Mouse (Mus musculus): ENCODE measurements around the gene Hist1h2bc. TPM values are rescaled to one million over a fixed set of nuclear protein-coding genes. Genes with fewer than 3 reads are reported as not detected.

The Hist1h2bc gene
- polyA plus RNA-seq, 1 experiment from 2014 or later: 168 TPM

DNA sequence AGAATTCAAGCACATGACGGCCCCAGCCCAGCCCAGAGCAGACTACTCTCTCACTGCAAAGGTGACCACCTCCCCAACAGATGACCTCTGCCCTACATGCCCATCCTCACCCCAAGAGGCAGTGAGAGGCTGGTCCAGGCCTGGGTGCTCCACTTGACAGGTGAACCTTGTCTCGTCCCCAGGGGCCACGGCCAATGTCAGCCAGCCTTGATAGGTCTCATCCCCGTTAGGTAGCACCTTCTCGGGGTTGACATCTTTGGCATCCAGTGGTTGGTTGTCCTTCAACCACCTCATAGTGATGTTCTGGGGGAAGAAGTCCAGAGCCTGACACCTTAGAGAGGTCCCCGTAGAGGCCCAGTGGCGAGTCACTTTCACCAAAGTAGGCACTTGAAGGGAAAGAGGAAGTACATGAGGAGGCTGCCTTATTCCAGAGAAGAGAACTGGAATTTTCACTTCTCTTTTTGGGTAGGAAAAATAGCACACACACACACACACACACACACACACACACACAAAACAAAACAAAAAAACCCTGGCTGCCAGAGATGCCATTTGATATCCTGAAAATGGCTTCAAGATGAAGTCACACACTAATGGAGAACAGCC, 21.9 kb downstream of the Hist1h2bc start:
- no peak for TF ChIP-seq CTCF (IDR thresholded peaks at IDR 0.05; ENCODE audit: low read depth)
- WGBS (ENCODE audit: insufficient replicate concordance): 72% methylated on average over 7 of the region's 7 CpGs

DNA sequence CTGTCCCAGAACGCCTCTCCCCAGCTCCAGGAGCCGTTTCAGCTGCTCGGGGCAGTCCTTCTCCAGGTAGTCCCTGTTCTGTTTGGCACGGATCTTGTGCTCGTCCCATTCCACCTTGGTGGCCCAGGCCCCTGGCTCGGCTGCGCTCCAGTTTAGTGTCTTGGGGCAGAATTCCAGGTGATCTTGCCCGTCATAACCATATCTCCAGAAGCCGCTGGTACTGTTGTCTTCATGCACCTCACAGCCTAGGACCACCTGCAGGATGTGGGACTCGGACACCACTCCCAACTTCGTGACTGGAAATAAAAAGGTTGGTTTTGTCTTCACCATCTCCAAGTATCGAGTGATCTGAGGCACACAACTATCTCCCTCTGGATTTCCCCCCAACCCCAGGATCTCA, 22.8 kb downstream of the Hist1h2bc start:
- no peaks in the 10 kb centered on the region for H3K27me3 ChIP-seq (ENCODE audit: insufficient read depth, low read length)
- no peaks in the 10 kb centered on the region for H3K9me3 ChIP-seq (ENCODE audit: low read length)
- H3K4me3 ChIP-seq (ENCODE audit: low read depth, low read length): no peak overlapping the region
- no peaks in the 10 kb centered on the region for H3K36me3 ChIP-seq (replicated peaks; ENCODE audit: insufficient read depth, low read length)
- H3K4me1 ChIP-seq (ENCODE audit: insufficient read depth): peaks cover 9% of the 10 kb centered on the region; the same call in 1 of the 2 replicates
- H3K27ac ChIP-seq (ENCODE audit: low read depth): no peak overlapping the region
- no peak overlapping the region for H3K4me2 ChIP-seq (ENCODE audit: low read depth, low read length)
- H3K9ac ChIP-seq (replicated peaks): no peak overlapping the region
- ATAC-seq (no peak), DNase-seq (peak; percentile 9)
- TF ChIP-seq CTCF (IDR thresholded peaks at IDR 0.05; ENCODE audit: low read depth) (no peak), EP300 (IDR thresholded peaks at IDR 0.05; ENCODE audit: low read depth) (no peak)
- 86% methylated on average over 12 of the region's 12 CpGs for WGBS (ENCODE audit: insufficient replicate concordance)

More for the DNA sequence above, 21.9 kb downstream of the Hist1h2bc start:
- Histone ChIP-seq H3K36me3 (replicated peaks; ENCODE audit: insufficient read depth, low read length) (no peaks in the 10 kb centered on the region), H3K27ac (ENCODE audit: low read depth) (no peak overlapping the region), H3K4me1 (ENCODE audit: insufficient read depth) (peaks cover 9% of the 10 kb centered on the region; the same call in 1 of the 2 replicates), H3K9me3 (ENCODE audit: low read length) (no peaks in the 10 kb centered on the region), H3K4me3 (ENCODE audit: low read depth, low read length) (no peak overlapping the region), H3K4me2 (ENCODE audit: low read depth, low read length) (no peak overlapping the region), H3K27me3 (ENCODE audit: insufficient read depth, low read length) (no peaks in the 10 kb centered on the region), H3K9ac (replicated peaks) (no peak overlapping the region)
- peak; percentile 12 for DNase-seq
- ATAC-seq: no peak

DNA sequence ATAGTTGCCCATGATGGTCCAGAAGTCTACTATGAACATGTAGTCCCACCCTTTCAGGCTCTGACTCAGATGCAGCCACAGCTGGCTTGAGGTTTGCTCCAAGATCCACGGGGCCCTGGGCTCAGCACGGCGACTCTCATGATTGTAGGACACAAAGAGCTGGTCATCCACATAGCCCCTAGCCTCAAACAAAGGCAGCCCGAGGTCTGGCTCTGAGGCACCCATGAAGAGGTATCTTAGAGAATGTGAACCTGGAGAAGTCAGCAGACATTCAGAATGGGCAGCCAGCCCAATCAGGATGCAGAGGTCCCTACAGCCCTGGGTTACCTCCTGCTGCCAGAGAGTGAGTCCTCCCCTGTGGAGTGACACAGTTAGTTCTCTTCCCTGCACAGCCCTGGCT, 24.0 kb downstream of the Hist1h2bc start:
- H3K27ac ChIP-seq (ENCODE audit: low read depth): no peak overlapping the region
- no peak overlapping the region for H3K4me2 ChIP-seq (ENCODE audit: low read depth, low read length)
- H3K27me3 ChIP-seq (ENCODE audit: insufficient read depth, low read length): no peaks in the 10 kb centered on the region
- H3K9ac ChIP-seq (replicated peaks): no peak overlapping the region
- TF ChIP-seq CTCF (IDR thresholded peaks at IDR 0.05; ENCODE audit: low read depth) (no peak), EP300 (IDR thresholded peaks at IDR 0.05; ENCODE audit: low read depth) (no peak)
- H3K9me3 ChIP-seq (ENCODE audit: low read length): no peaks in the 10 kb centered on the region
- ATAC-seq: no peak
- no peak overlapping the region for H3K4me3 ChIP-seq (ENCODE audit: low read depth, low read length)
- 78% methylated on average over 4 of the region's 4 CpGs for WGBS (ENCODE audit: insufficient replicate concordance)
- H3K36me3 ChIP-seq (replicated peaks; ENCODE audit: insufficient read depth, low read length): no peaks in the 10 kb centered on the region
- peaks cover 14% of the 10 kb centered on the region; the same call in 1 of the 2 replicates for H3K4me1 ChIP-seq (ENCODE audit: insufficient read depth)
- peak; percentile 11 for DNase-seq

DNA sequence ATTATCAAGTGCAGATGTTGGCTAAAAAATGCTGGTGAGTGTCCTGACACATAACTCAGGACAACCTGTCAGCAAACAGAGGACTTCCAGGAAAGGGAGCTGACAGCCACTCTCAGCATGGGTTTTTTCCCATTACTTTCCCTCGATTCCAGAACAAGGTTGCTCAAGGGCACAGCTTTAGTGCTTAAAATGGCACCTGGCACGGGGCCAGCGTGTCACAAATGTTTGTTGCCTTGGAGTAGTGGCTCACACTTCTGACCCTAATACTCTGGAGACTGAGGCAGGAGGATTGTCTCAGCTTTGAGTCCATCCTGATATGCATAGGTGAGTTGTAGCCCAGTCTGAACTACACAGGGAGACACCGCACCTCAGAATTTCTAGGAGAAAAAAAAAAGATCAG, 24.7 kb downstream of the Hist1h2bc start:
- TF ChIP-seq CTCF (IDR thresholded peaks at IDR 0.05; ENCODE audit: low read depth) (no peak), EP300 (IDR thresholded peaks at IDR 0.05; ENCODE audit: low read depth) (no peak)
- Histone ChIP-seq H3K27me3 (ENCODE audit: insufficient read depth, low read length) (no peaks in the 10 kb centered on the region), H3K9ac (replicated peaks) (no peak overlapping the region), H3K27ac (ENCODE audit: low read depth) (no peak overlapping the region), H3K4me3 (ENCODE audit: low read depth, low read length) (no peak overlapping the region), H3K4me1 (ENCODE audit: insufficient read depth) (peaks cover 14% of the 10 kb centered on the region; the same call in 1 of the 2 replicates), H3K4me2 (ENCODE audit: low read depth, low read length) (no peak overlapping the region), H3K36me3 (replicated peaks; ENCODE audit: insufficient read depth, low read length) (no peaks in the 10 kb centered on the region), H3K9me3 (ENCODE audit: low read length) (no peaks in the 10 kb centered on the region)
- WGBS (ENCODE audit: insufficient replicate concordance): 65% methylated on average over 4 of the region's 4 CpGs
- peak; percentile 28 for DNase-seq
- no peak for ATAC-seq

DNA sequence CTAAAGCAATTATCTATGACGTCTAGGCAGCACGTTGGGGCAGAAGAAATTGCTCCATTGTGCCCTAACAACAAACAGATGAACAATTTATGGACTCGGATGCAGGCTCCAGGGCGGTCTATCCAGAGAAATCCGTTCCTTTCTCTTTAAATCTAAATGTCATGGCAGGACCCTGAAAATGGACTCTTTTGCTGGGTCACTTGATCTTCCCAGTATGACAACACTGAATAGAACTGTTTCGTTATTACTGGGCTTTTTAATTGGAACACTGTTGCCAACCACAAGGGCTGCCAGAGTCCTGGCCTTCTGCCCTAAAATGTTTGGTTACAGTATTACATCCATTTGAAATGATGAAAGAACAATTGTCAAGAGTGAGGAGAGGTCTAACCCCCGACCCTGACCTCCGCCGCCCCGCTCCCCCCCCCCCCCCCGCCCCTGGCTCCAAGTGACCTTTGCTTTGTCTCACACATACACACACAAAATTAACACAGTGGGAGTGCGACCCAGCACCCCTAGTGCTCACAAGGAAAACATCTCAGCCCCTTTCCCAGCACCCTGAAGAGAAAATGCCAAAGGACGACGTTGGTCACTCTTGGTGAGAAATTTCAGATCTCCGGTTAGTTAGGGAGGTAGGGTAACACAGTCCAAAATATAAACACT, 25.8 kb downstream of the Hist1h2bc start:
- WGBS (ENCODE audit: insufficient replicate concordance): 30% methylated on average over 15 of the region's 15 CpGs
- peak overlapping the region; percentile 93 for H3K27ac ChIP-seq (ENCODE audit: low read depth)

DNA sequence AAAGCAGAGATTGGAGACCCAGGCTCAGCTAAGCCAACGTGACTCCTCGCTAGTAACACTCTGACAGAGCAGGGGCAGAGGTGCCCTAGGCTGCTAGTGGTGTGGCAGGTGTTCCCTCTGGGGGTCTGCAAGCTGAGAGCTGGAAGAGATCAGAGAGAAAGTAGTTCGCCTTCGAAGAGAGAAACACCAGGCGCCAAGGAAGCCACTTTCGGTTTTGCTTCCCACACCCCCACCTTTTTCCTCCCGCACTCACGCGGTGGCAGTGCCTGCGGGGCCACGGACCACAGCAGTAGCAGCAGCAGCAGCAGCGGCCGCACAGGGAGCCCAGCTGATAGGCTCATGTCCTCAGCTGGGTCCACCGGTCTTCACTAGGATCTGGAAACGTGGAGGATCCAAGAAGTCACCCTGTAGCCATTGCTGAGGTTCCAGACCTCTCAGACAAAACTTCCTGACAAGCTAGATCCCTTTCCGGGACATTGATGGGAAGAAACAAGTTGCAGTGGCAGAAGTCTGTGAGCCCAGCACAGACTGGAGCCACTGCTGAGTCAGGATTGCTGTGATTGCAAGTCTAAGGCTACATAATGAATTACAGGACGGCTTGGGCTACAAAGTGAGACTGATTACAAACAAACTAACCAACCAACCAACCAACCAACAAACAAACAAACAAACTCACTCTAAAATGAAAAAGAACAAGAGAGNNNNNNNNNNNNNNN, 26.5 kb downstream of the Hist1h2bc start, which contains the start of gene Hfe:
Hfe (minus strand) TSS at position 481 of the 716 bp plus-strand sequence.
- Histone ChIP-seq H3K36me3 (replicated peaks; ENCODE audit: insufficient read depth, low read length) (no peaks in the 10 kb centered on the region), H3K27ac (ENCODE audit: low read depth) (peak within 1 kb of the TSS; percentile 93), H3K27me3 (ENCODE audit: insufficient read depth, low read length) (no peaks in the 10 kb centered on the region), H3K4me3 (ENCODE audit: low read depth, low read length) (peak within 1 kb of the TSS; percentile 51), H3K4me1 (ENCODE audit: insufficient read depth) (peaks cover 14% of the 10 kb centered on the region; the same call in 1 of the 2 replicates), H3K9me3 (ENCODE audit: low read length) (no peaks in the 10 kb centered on the region), H3K4me2 (ENCODE audit: low read depth, low read length) (peak within 1 kb of the TSS; percentile 74), H3K9ac (replicated peaks) (peak within 1 kb of the TSS; percentile 74)
- TF ChIP-seq EP300 (IDR thresholded peaks at IDR 0.05; ENCODE audit: low read depth): no peak
- no peak for TF ChIP-seq CTCF (IDR thresholded peaks at IDR 0.05; ENCODE audit: low read depth)
- WGBS (ENCODE audit: insufficient replicate concordance): 2% methylated on average over 15 of the region's 17 CpGs
- DNase-seq (peak; percentile 76), ATAC-seq (peak; percentile 77)

More for the DNA sequence above, 25.8 kb downstream of the Hist1h2bc start:
- no peaks in the 10 kb centered on the region for H3K36me3 ChIP-seq (replicated peaks; ENCODE audit: insufficient read depth, low read length)
- DNase-seq: no peak
- ATAC-seq: peak; percentile 58
- peaks cover 14% of the 10 kb centered on the region; the same call in 1 of the 2 replicates for H3K4me1 ChIP-seq (ENCODE audit: insufficient read depth)
- peak overlapping the region; percentile 74 for H3K9ac ChIP-seq (replicated peaks)
- H3K9me3 ChIP-seq (ENCODE audit: low read length): no peaks in the 10 kb centered on the region
- TF ChIP-seq EP300 (IDR thresholded peaks at IDR 0.05; ENCODE audit: low read depth) (no peak), CTCF (IDR thresholded peaks at IDR 0.05; ENCODE audit: low read depth) (no peak)
- H3K27me3 ChIP-seq (ENCODE audit: insufficient read depth, low read length): no peaks in the 10 kb centered on the region
- H3K4me2 ChIP-seq (ENCODE audit: low read depth, low read length): peak overlapping the region; percentile 74
- H3K4me3 ChIP-seq (ENCODE audit: low read depth, low read length): peak overlapping the region; percentile 51

Measured in liver, postnatal 0 days (tissue).